Mouse (Mus musculus) lung, postnatal 10 days (tissue): ENCODE data around the gene Aco2.
"Not testable (repeated sequence)": the region's sequence is repeated elsewhere in the genome, so short reads cannot be mapped to it uniquely, and the experiment has no call there.

ENCODE experiments used
- DNase-seq: peaks from one replicate; pipeline ENCODE4 v3.0.0; 2021

Aco2 gene

DNA sequence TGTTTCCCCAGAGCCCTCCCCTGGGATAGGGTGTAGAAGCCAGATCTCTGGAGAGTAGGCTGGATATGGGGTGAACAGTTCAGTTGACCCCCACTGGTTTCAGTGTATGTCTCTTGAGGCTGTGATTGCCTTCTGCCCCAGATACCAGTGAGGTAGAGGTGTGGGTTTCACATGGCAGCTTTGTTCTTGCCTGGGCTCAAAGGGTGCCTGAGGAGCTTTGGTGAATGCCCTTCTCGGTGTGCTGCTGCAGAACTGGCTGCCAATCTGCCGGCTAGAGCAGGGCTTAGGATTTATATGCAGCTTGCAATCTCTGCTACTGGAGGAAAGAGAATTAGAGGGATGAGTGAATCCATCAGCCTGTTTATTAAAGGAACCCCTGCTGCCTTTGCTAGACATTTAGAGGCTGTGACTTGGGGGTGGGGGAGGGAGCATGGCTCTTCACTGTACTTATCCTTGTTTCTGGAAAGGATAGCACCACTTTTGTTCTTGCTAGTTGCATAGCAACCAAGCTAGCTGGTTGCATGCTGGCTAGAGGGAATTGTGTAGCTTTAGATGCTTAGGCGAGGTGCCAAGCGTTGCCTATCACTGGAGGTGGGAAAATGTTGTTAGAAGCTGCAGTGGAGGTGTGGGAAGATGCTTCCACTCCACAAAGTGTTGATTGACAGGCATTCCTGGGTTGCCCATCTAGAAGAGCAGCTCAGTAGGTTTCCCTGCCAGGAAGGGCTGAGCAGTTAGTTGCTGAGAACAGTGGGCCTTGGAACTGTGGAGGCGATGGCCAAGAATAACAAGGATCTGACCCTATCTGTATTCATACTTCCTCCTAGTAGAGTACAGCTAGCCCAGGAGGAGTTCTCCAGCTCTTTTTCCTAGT is 7.7 kb downstream of the Aco2 start:
- DNase-seq: no peak

DNA sequence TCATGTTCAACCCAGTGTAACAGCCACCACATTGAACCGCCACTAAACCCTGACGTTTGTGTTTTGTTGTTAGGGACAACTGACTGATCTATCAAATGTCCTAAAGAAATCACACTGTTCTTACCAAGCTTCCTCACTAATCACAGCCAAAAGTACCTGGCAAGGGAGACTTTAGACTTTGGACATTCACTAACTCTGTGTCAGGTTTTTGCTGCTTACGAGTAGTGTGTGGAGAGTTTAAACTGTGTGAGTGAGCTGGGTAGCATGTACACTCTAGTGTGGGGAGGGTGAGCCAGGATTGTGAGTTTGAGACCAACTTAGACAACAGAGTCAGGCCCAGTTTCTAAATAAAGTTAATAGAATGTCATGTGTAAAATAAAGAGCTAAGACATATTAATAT is 10.2 kb downstream of the Aco2 start:
- DNase-seq: no peak

DNA sequence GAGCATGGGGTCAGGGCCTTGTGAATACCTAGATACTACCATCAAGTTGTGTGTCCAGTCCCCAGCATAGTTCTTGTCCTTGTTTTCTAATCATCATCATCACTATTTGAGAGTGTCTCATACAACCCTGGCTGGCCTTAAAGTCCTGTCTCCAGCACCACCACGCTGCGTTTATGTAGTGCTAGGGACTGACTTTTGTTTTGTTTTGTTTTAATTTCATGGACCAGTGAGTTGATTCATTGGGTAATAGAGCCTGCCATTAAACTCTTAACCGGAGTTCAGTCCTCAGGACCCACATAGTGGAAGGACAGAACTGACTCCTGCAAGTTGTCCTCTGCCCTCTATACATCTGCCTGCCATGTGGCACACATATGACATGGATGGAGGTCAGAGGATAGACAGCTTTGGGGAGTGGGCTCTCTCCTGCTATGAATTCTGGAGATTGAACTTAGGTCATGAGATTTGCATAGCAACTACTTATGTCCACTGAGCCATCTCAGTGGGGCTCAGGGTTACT is 13.4 kb downstream of the Aco2 start:
- DNase-seq: no peak

DNA sequence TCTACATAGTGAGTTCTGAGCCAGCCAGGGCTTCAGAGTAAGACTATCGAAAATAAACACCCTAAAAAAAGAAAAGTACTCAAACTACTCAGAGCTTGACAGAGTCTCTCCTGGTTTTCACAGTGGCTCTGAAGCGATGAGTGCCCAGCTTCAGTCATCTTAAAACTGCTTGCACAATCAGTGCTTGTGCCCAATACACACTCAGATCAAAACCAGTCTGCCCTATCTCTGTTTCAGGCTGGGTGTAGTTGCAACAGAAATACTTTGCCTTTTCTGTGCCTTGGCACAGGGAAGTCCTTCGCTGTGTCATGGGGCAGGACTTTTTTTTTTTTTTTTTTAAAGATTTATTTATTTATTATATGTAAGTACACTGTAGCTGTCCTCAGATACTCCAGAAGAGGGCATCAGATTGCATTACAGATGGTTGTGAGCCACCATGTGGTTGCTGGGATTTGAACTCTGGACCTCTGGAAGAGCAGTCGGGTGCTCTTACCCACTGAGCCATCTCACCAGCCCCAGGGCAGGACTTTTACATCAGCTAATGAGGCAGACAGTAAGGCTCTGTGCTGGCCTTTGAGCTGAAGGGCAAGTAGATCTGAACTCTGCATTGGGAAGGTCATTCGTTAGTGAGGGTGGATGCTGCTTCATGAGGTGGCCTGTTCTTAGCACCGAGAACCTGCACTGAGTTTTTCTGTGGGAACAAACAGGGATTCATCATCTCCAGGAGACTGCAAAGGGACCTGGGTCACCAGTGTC is 14.9 kb downstream of the Aco2 start:
- DNase-seq: peak; percentile 7

DNA sequence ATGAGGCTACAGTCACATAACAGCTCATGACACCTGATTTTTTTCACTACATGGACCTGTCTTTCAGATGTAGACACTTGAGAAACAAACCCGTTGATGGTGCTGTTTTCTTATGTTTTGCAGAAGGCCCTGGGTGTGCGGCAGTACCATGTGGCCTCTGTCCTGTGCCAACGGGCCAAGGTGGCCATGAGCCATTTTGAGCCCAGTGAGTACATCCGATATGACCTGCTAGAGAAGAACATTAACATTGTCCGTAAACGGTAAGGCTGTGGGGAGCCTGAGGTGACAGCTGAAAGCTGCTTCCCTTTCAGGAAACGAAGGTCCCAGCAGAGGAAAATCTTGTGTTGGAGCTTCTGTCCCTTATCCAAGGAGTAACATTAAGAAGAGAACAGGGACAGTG is 17.1 kb downstream of the Aco2 start:
- no peak for DNase-seq

DNA sequence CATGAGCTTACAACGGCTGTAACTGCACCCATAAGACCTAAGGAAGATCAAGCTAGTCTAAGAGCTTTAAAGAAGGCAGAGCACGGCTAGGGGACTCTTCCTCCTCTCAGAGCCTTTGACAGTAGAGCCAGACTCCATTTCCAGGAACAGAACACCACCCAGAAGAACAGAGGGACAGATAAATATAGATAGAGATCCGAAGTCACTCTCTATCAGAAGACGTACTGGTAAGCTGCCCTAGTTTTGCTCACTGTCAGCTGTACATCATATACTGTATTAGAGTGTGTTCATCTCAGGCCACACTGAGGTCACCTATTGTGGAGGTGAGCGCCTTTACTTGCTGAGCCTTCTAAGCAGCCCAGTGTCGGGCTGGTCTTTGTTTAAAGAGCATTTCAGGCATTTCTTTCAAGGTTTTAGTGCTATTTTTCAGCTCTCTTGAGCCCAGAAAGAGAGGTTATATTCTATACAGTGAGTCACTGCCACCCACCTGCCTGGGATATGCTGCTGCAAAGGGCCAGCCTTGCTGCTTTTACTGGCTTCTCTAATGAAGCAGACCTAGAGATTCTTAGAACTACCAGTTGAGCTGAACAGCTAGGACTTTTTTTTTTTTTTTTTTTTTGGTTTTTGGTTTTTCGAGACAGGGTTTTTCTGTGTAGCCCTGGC is 19.2 kb downstream of the Aco2 start:
- DNase-seq: no peak

DNA sequence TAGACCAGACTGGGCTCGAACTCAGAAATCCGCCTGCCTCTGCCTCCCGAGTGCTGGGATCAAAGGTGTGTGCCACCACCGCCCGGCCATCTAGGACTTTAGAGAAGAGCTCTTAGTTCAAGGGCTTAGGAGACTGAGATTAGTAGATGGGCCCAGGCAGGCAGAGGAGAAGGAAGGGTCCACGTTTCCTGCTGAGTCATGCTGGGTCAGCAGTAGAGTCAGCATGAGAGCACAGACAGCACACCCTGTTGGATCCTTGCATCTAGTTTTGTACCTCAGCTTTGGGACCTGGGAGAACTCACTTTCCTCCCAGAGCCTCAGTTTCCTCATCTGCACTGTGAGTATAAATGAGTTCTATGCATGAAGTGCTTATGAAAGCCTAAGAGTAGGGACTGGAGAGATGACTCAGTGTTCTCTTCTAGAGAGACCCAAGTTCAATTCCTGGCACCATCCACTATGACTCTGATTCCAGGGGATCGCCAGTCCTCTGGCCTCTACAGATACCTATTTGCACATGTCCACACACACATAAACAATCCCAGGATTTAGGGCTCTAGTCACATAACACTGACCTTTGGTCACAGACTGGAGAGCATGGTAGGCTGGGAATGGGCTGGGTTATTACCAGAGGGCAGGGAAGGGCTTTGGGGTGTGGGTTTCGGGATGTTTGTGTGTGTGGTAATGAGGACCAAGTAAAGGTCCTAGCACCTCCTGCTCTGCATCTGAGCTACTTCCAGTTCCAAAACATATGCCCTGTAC is 19.9 kb downstream of the Aco2 start:
- no peak for DNase-seq

DNA sequence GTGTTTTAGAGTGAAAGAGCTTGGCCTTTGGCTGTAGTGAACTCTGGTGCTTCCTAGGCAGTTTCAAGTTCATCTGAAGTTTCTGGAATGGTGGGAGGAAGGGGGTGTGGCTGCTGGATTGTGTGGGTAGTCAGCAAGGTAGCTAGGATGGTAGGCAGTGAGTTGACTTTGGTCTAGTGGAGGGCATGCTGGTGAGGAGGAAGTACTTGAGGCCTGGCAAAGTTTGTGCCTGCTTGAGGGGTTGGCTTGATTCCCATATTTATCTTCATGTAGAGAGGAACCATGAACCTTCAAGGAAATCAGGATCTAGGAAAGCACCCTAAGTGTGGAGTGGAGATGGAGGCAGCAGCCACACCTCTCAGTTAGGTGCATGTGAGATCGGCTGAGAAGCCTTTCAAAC is 21.9 kb downstream of the Aco2 start:
- peak; percentile 49 for DNase-seq

DNA sequence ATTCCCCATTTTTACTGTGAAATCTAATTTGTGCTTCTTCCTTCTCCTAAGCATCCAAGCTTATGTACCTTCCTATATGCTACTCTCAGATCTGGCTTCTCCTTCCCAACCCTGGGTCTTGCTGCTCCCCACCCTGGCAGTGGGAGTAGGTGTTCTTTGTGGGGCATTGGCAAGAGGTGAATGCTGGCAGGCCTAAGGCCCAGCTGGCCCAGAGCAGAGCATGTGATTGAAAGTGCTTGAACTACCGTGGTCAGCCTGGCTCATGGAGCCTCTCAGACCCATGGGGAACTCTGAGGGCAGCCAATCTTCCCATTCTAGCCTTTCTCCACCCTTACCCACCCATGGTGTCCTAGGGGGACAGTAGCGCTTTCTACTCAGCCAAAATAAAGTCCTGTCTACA is 24.3 kb downstream of the Aco2 start:
- no peak for DNase-seq

DNA sequence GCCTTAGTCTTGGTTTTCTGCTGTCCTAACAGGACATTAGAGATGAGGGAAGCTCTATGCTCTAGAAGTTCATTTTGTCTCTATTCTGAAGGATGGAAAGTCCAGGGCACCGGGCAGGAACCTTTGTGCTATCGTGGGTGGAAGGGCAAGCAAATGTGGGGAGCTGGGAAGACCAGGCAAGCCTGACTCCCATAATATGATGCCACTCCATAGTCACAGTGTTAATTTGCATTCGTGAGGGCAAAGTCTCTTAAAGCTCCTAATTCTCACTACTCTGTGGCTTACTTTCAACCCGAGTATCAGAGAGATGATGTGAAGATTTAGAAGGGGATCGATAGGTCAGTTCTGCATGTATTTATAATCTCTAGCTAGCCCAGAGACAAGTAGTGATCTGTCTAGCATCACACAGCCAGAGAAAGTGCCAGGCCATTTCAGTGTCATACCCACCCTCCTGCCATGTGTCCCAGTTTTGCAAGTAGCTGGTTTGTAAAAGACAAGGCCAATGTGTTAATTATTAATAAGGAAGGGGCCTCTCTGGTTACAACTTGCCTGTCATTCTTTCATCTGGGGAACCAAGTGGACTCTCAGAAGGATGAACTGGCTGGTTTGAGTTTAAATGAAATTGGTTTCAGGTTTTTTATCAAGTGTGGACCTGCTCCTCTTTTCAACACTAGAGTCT is 25.6 kb downstream of the Aco2 start:
- DNase-seq: no peak

DNA sequence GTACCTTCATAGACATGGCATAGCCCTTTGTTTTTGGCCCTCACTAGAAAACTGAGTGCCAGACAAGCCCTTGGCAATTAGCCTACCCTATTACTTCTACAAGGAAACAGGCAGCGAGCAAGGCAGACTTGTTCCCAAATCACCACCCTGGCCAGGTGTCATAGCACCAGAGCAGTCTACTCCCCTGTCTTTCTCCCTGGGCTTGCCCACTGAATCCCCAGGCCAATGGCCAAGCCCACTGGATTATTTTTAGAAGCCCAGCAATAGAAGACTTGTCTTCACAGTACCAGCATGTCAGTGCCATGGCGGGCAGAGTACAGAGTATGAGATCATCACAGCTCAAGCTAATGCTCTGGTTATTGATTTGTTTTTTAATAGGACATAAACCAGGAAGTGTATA is 26.6 kb downstream of the Aco2 start:
- no peak for DNase-seq

DNA sequence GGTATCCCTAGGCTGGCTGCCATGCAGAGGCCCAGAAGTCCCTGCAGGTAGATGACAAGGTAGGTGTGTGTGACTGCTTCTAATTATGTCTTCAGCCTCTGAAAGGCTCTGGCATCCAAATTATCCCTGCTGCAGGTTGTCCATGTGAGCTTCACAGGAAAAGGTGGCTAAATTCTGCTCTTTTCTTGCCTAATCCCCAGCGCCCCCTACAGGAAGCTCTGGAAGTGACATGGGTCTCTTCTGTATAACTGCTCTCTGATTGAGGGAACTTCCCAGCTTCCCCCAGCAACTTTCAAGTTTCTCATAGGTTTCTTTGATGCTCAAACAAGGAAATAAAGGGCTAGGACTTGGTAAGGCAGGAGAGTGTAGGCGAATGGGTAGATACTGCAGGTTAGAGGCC is 32.8 kb downstream of the Aco2 start:
- DNase-seq: peak; percentile 85

DNA sequence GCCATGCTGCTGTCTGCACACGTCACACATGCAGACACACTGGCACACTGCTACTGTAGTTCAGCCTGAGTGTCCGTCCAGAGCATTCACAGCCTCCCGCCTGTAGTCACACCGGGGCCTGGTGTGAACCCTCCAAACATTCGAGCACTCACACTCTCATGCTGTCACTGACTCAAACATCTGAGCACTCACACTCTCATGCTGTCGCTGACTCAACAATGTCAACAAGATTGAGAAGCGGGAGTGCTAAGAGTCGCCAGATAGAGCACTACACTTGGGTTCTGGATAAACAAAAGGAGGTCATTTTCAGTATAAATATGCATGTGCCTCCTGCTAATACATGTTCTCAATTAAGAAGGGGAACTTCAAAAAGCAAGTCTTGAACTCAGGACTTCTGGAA is 35.8 kb downstream of the Aco2 start:
- no peak for DNase-seq

DNA sequence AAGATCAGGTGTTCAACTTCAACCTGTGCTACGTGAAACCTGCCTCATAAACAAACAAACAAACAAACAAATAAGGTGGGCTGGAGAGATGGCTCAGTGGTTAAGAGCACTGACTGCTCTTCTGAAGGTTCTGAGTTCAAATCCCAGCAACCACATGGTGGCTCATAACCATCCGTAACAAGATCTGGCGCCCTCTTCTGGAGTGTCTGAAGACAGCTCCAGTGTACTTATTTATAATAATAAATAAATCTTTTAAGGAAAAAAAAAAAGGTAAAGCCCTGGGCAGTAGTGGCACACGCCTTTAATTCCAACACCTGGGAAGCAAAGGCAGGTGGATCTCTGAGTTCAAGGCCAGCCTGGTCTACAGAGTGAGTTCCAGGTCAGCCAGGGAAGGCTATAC is 36.7 kb downstream of the Aco2 start:
- DNase-seq: not testable (repeated sequence)

DNA sequence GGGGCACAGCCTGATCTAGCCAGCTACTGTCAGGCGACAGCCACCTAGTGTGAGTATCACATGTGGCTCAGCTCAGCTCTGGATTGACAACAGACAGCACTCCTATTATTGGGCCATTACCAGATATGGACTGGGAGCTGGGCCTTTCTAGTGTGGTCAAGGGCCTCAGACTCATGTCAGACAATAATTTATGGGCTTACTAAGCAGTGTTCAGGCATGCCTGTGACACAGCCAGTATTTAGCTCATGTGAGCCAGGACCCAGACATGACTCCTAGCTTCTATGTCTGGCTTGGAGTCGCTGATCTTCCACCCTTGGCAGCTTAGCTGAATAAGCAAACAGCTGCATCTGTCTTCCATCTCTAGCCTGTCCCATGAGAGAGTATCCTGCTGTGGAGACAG is 40.4 kb downstream of the Aco2 start:
- no peak for DNase-seq

DNA sequence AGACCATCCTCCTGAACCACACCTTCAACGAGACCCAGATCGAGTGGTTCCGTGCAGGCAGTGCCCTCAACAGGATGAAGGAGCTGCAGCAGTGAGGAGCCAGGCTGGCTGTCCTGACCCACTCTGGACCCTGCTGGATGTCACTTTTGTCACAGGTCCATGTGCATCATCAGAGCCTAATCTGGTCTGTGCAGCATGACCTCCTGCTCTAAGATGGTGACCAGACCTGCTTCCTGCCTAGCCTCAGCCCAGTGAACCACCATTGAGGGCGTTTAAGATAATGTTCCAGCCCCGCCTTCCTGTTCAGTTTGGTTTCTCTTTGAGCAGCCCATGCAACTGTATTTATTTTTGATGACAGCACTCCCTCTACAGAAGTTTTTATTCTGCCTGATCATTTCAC is 42.6 kb downstream of the Aco2 start:
- DNase-seq: no peak

DNA sequence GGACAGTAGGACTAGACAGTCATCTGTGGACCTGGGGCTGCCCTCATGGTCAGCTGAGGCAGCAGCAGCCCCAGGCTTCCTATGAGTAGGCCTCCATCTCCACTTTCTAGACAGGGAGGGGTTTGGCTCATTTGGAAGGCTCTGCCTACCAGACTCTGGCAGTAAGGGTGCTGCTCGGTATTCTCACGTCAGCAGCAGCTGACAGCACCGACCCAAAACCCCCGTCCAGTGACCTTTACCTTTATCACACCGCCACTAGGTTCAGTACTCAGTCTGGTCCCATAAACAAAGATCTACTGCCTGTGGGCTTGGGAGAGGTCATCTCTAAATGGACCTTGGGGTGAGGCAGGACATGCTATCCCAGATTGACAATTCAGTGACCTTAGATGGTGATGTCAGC is 43.6 kb downstream of the Aco2 start:
- no peak for DNase-seq

DNA sequence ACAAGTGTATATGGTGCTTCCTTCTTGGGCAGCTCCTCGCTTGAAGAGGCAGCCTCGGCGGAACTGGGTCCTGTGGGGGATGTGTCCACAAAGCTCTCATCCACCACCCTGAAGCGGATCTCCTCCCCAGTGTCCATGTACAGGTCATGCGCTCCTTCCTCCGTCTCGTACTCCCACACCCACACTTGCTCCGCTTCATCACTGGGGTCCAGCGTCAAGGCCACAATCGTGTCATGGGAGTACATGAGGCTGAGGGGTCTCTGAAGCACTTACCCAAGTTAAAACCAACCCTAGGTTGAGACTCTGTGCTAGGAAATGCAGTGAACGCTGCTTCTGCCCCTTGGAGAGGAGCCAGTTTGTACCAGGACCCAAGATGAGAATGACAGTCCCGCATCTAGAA is 45.1 kb downstream of the Aco2 start:
- no peak for DNase-seq

DNA sequence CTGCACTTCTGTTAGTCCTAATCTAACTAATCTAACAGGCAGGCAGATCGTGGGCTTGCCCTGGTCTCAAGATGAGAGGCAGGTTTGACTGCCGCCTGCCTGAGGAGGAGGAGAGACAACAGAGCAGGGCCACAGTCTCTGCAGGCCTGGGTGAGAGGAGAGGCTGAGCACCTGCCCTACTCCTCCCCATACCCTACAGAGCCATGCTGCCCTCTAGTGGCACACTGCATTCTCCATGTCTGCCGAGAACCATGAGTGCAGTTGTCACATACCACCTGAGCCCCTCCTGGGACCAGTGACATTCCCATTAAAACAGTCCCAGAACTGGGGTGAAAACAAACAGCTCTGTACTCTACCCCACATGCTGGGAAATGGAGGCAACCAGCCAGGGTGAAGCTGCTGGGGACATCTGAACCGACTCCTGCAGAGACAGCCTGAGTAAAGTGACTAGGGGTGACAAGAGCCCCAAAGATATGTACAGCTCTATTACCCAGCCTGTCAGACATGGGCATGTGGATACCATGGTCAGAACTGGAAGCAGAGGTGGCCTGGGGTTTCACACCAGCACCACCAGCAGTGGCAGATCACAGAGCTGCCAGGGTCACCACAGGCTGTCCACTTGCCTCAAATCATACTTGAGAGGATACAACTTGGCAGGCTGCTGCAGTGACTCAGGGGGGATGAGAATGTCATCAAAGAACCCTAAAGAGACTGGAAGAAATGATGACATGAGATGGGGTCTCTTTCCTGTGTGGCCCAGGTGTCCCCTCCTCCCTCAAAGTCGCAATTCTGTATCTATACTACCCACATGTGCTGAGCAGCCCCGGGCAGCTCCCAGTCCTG is 45.7 kb downstream of the Aco2 start:
- DNase-seq: peak; percentile 81

DNA sequence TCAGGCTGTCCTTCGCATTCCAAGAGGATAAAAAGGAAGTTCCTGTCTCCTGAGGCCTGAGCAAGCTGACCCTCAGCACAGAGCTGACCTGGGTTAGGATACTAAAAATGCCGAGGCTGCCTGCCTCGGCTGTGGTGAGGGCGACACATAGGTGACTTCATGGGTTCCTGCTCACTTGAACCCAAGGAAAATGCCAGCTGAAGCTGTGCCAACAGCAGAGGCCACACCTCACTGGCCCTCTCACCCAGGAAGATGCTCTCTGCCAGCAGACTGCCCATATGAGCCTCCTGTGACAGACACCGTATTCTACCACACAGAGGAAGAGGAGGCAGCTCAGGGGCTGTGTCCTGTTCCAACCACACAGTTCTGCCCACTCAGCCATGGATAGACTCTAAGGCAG is 47.0 kb downstream of the Aco2 start:
- no peak for DNase-seq

DNA sequence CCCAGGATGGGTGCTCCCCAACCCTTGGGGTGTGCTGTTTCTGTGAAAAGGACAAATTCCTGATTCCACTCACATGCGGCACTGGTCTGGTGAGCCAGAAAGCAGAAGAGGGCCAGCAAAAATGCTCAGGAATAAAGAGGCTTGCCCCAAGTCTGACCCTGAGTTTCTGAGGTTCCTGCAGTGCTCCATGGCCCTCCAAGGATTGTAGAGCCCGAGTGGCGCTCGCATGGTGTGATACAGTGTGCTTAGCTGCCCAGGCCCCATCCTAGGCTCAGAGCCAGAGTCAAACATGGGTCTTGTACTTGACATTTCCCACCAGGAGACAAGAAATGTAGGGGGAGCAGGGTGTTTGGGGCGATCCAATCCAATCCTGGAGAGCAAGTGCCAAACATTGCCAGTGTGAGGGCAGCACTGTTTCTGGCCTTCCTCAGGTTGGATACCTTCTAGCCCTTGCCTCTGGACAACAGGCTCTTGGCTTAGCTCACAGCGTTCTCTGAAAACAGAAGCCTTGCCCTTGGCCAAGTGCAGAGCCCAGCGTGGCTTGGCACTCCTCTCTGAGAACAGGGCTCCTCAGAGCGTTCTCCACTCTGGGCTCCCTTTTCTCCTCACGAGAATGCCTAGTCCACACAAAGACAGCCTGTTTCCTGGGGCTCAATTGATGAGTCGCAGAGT is 48.6 kb downstream of the Aco2 start:
- no peak for DNase-seq
